Mouse (Mus musculus) left cerebral cortex, postnatal 36 days (tissue): ENCODE measurements around the gene Nell2. TPM values are rescaled to one million over a fixed set of nuclear protein-coding genes. Genes with fewer than 3 reads are reported as not detected.
A peak's percentile ranks its signal among the peaks of the same experiment; 100 is the strongest.

ENCODE experiments used
- DNase-seq, 2 experiments: peaks; one replicate each; pipeline ENCODE4 v3.0.0; 2021 to 2022; ENCODE audit warnings: low spot score in 2 of 2, mixed read lengths in 1 of 2
- intact Hi-C: fragments of 180-260 bp; cut with DNase I; formaldehyde crosslinking; loops from one replicate; pipeline ENCODE4 v1.15.1; 2025
- total RNA-seq, 2 experiments: library from RNA; stranded (reverse); gene quantifications; 2 replicates each; pipeline ENCODE4 v1.2.3; 2021

Gene Nell2
- total RNA-seq, 2 experiments from 2014 or later = 479 to 544 TPM

- intact Hi-C loops = no loop called here
- DNase-seq = no peak
These were observed 46.4 kb downstream of the Nell2 start for GRCm38 (mm10) chr15:95482002-95482401.

GRCm38 (mm10) chr15:95481585-95481984, 46.8 kb downstream of the Nell2 start:
- intact Hi-C loops = no loop called here
- no peak for DNase-seq

GRCm38 (mm10) chr15:95476440-95476839, 51.9 kb downstream of the Nell2 start:
- intact Hi-C loops = no loop called here
- DNase-seq = no peak

GRCm38 (mm10) chr15:95473976-95474375, 54.4 kb downstream of the Nell2 start:
- no peak for DNase-seq
- intact Hi-C loops = loop anchor here (1.0 kb wide), 1 partner anchor 14 kb away; no protein-coding TSS in a partner anchor

- DNase-seq = no peak
- intact Hi-C loops = no loop called here
These were observed 61.2 kb downstream of the Nell2 start for GRCm38 (mm10) chr15:95467195-95467594.

GRCm38 (mm10) chr15:95460041-95460566, 68.3 kb downstream of the Nell2 start:
- DNase-seq = no peak
- intact Hi-C loops = no loop called here

- DNase-seq = no peak
- intact Hi-C loops = no loop called here
These were observed 83.8 kb downstream of the Nell2 start for GRCm38 (mm10) chr15:95444586-95444985.

- intact Hi-C loops = no loop called here
- DNase-seq = no peak
These were observed 90.6 kb downstream of the Nell2 start for GRCm38 (mm10) chr15:95437740-95438139.

- intact Hi-C loops = no loop called here
- no peak for DNase-seq
These were observed 92.1 kb downstream of the Nell2 start for GRCm38 (mm10) chr15:95436261-95436660.

GRCm38 (mm10) chr15:95431156-95431799, 97.1 kb downstream of the Nell2 start:
- DNase-seq = no peak
- intact Hi-C loops = no loop called here

- intact Hi-C loops = loop anchor here (10.0 kb wide), 1 partner anchor 95 kb away; the partner anchor contains the start of gene Nell2
These were observed 98.4 kb downstream of the Nell2 start for GRCm38 (mm10) chr15:95430000-95430399.

GRCm38 (mm10) chr15:95428003-95428663, 100.2 kb downstream of the Nell2 start:
- intact Hi-C loops = loop anchor here (10.0 kb wide), 1 partner anchor 97 kb away; the partner anchor contains the start of gene Nell2

More at GRCm38 (mm10) chr15:95430000-95430399, 98.4 kb downstream of the Nell2 start:
- DNase-seq = peak; percentile 42 to 57

GRCm38 (mm10) chr15:95425085-95425484, 103.3 kb downstream of the Nell2 start:
- DNase-seq = no peak
- intact Hi-C loops = loop anchor here (10.0 kb wide), 1 partner anchor 100 kb away; the partner anchor contains the start of gene Nell2

More at GRCm38 (mm10) chr15:95428003-95428663, 100.2 kb downstream of the Nell2 start:
- DNase-seq = no peak

- intact Hi-C loops = loop anchor here (10.0 kb wide), 1 partner anchor 102 kb away; the partner anchor contains the start of gene Nell2
- DNase-seq = no peak
These were observed 106.0 kb downstream of the Nell2 start for GRCm38 (mm10) chr15:95422226-95422950.

- no peak for DNase-seq
- intact Hi-C loops = no loop called here
These were observed 109.7 kb downstream of the Nell2 start for GRCm38 (mm10) chr15:95418641-95419040.

- intact Hi-C loops = no loop called here
- no peak for DNase-seq
These were observed 116.2 kb downstream of the Nell2 start for GRCm38 (mm10) chr15:95411949-95412741.

GRCm38 (mm10) chr15:95410213-95410843, 118.0 kb downstream of the Nell2 start:
- intact Hi-C loops = no loop called here
- no peak for DNase-seq

- intact Hi-C loops = no loop called here
- no peak for DNase-seq
These were observed 138.0 kb downstream of the Nell2 start for GRCm38 (mm10) chr15:95390347-95390746.

GRCm38 (mm10) chr15:95388950-95389349, 139.4 kb downstream of the Nell2 start:
- intact Hi-C loops = no loop called here
- no peak for DNase-seq
